ENCODE assay signal across 8 mouse cellular contexts in genomic region chr12:80759713-80760395, GRCm38 (mm10). TPM values are rescaled to one million over a fixed set of nuclear protein-coding genes. Genes with fewer than 3 reads are reported as not detected.
A peak's percentile ranks its signal among the peaks of the same experiment; 100 is the strongest.
DNase-seq lines count a peak whose midpoint lies in the region; ATAC-seq and TF ChIP-seq lines count a peak whose summit lies in the region.

No protein-coding gene starts in this region.

- peaks cover 70% of the 10 kb centered on the region for H3K27me3 ChIP-seq in lung, embryonic 15.5 days
- no peaks in the 10 kb centered on the region for H3K27me3 ChIP-seq in neural tube, embryonic 14.5 days (ENCODE audit: control insufficient read depth, insufficient read depth, low read length)

- no peak for TF ChIP-seq CTCF in cortical plate, adult 2 months (IDR thresholded peaks at IDR 0.05; ENCODE audit: extremely low read depth, insufficient read depth, low read length)

- no peak for ATAC-seq in lung, embryonic 15.5 days (ENCODE audit: borderline replicate concordance, extremely low read depth, low FRiP score, low TSS enrichment)
- ATAC-seq in neural tube, embryonic 14.5 days (ENCODE audit: low read depth) = peak; percentile 29

- DNase-seq in lung, postnatal 14 days = no peak
- peak; percentile 23 for DNase-seq in heart, postnatal 4 days
- peak; percentile 33 to 34 for DNase-seq in left cerebral cortex, postnatal 14 days (ENCODE audit: low spot score in 2 of 2)
- no peak for DNase-seq in gastrocnemius, postnatal 25 days
- DNase-seq in thymus, postnatal 0 days (ENCODE audit: low spot score) = no peak

- no peaks in the 10 kb centered on the region for H3K36me3 ChIP-seq in lung, embryonic 15.5 days
- H3K36me3 ChIP-seq in neural tube, embryonic 14.5 days (ENCODE audit: control insufficient read depth, insufficient read depth, low read length) = peaks cover 26% of the 10 kb centered on the region; the same call in 1 of the 2 replicates

- no peaks in the 10 kb centered on the region for H3K9me3 ChIP-seq in lung, embryonic 15.5 days
- no peaks in the 10 kb centered on the region for H3K9me3 ChIP-seq in neural tube, embryonic 14.5 days (ENCODE audit: control insufficient read depth, low read length)

- no peak overlapping the region; the same call in 1 of the 2 replicates for H3K9ac ChIP-seq in lung, embryonic 15.5 days
- H3K9ac ChIP-seq in neural tube, embryonic 14.5 days (replicated peaks; ENCODE audit: low read depth, low read length) = peak overlapping the region; percentile 90

- TF ChIP-seq POLR2A in cortical plate, adult 2 months (IDR thresholded peaks at IDR 0.05; ENCODE audit: extremely low read depth, insufficient read depth, low read length) = no peak

- peaks cover 37% of the 10 kb centered on the region for H3K4me1 ChIP-seq in lung, embryonic 15.5 days
- H3K4me1 ChIP-seq in cortical plate, adult 2 months (ENCODE audit: control insufficient read depth, insufficient read depth, low read length) = no peaks in the 10 kb centered on the region
- peaks cover 26% of the 10 kb centered on the region for H3K4me1 ChIP-seq in neural tube, embryonic 14.5 days (ENCODE audit: control insufficient read depth, insufficient read depth, low read length)

- H3K4me2 ChIP-seq in lung, embryonic 15.5 days = peak overlapping the region; percentile 62
- H3K4me2 ChIP-seq in neural tube, embryonic 14.5 days (ENCODE audit: low read depth, low read length) = peak overlapping the region; percentile 62

- intact Hi-C loops in left cerebral cortex, postnatal 14 days (cut with DNase I) = loop anchor here (1.0 kb wide), 1 partner anchor 30 kb away; no protein-coding TSS in a partner anchor

- no peak overlapping the region for H3K27ac ChIP-seq in lung, embryonic 15.5 days
- peak overlapping the region; percentile 42 for H3K27ac ChIP-seq in cortical plate, adult 2 months (ENCODE audit: insufficient read depth, low read length)
- H3K27ac ChIP-seq in neural tube, embryonic 14.5 days (ENCODE audit: low read depth, low read length) = peak overlapping the region; percentile 96

- WGBS in lung, embryonic 15.5 days = 3% methylated on average over 22 of the region's 22 CpGs
- under 1% methylated on average over 22 of the region's 22 CpGs for WGBS in neural tube, embryonic 14.5 days

- H3K4me3 ChIP-seq in lung, embryonic 15.5 days = peak overlapping the region; percentile 63
- peak overlapping the region; percentile 59 for H3K4me3 ChIP-seq in cortical plate, adult 2 months (ENCODE audit: insufficient read depth, low read length)
- H3K4me3 ChIP-seq in neural tube, embryonic 14.5 days (ENCODE audit: low read depth, low read length) = peak overlapping the region; percentile 66

RNA-seq across cellular contexts. Expression of gene Ccdc177, which starts 0.6 kb away (rescaled TPM):
- 0.06 and 0.10 TPM in 2 replicates for polyA plus RNA-seq in lung, embryonic 15.5 days (2015; fragmentation: Nextera tagmentation; extraction: Ambion mirVana)
- polyA plus RNA-seq in cortical plate, adult 2 months (2012; rRNA removed) = 5.6 and 7.5 TPM in 2 replicates
- under 1 TPM; 0.05 to 0.10 TPM for total RNA-seq in heart, postnatal 4 days (2021)
- 10 to 100 TPM; 17.0 to 18.1 TPM for total RNA-seq in left cerebral cortex, postnatal 14 days (2021)
- 3.1 and 3.6 TPM in 2 replicates for polyA plus RNA-seq in neural tube, embryonic 14.5 days (2014; fragmentation: Nextera tagmentation; extraction: Ambion mirVana)
- total RNA-seq in gastrocnemius, postnatal 25 days (2021) = not detected
- polyA plus RNA-seq in thymus, postnatal 0 days (2015; fragmentation: Nextera tagmentation; extraction: Ambion mirVana) = 0.03 TPM in 1 of 2 replicates, not detected in the other

RNA-seq across cellular contexts. Expression of gene Susd6, which starts 30.5 kb away (rescaled TPM):
- polyA plus RNA-seq in lung, embryonic 15.5 days (2015; fragmentation: Nextera tagmentation; extraction: Ambion mirVana) = 17.3 and 17.4 TPM in 2 replicates
- polyA plus RNA-seq in cortical plate, adult 2 months (2012; rRNA removed) = 24.8 and 26.4 TPM in 2 replicates
- total RNA-seq in heart, postnatal 4 days (2021) = 10 to 100 TPM; 46.3 to 49.6 TPM
- 10 to 100 TPM; 27.0 to 29.5 TPM for total RNA-seq in left cerebral cortex, postnatal 14 days (2021)
- polyA plus RNA-seq in neural tube, embryonic 14.5 days (2014; fragmentation: Nextera tagmentation; extraction: Ambion mirVana) = 11.6 and 13.6 TPM in 2 replicates
- 10 to 100 TPM; 26.7 to 28.1 TPM for total RNA-seq in gastrocnemius, postnatal 25 days (2021)
- 21.0 and 21.1 TPM in 2 replicates for polyA plus RNA-seq in thymus, postnatal 0 days (2015; fragmentation: Nextera tagmentation; extraction: Ambion mirVana)

Comparison
In these comparisons a context has a peak if more than half of its experiments do, and no peak if none do; other contexts are left out.
1. DNase-seq: peak in heart, postnatal 4 days (single experiment) and left cerebral cortex, postnatal 14 days (2 of 2); none in lung, postnatal 14 days (single experiment), gastrocnemius, postnatal 25 days (single experiment) and thymus, postnatal 0 days (single experiment).
2. Peak in every context shown above with its lines, with median percentiles within 50 percentile points of each other: H3K4me3 ChIP-seq.